Mouse (Mus musculus) CH12.LX (cell line): Measurements from ENCODE around the gene Myo1d. TPM values are rescaled to one million over a fixed set of nuclear protein-coding genes. Genes with fewer than 3 reads are reported as not detected.

Experiments
- DNase-seq: peaks from one replicate; pipeline ENCODE4 v3.0.0-alpha.2; 2013; ENCODE audit errors: extremely low read depth
- H3K27ac ChIP-seq: 2 replicates; pipeline ENCODE4 v1.5.1; 2012; ENCODE audit warnings: low read depth, mild to moderate bottlenecking, control low read depth, moderate library complexity; ENCODE audit not compliant: insufficient read depth
- H3K27me3 ChIP-seq: replicated peaks from 2 replicates; pipeline ENCODE3; 2012; ENCODE audit warnings: inconsistent platforms
- H3K36me3 ChIP-seq, 2 experiments: replicated peaks in 1 of 2; 2 replicates each; pipeline versions ENCODE3 to v1.6.1; 2012; ENCODE audit warnings: inconsistent platforms in 1 of 2, low read length in 1 of 2, mild to moderate bottlenecking in 1 of 2, mixed read lengths in 1 of 2, moderate library complexity in 1 of 2; ENCODE audit not compliant: control insufficient read depth in 1 of 2, insufficient read depth in 1 of 2
- H3K4me1 ChIP-seq, 2 experiments: 2 replicates each; pipeline ENCODE4 v1.6.1; 2012; ENCODE audit warnings: inconsistent platforms in 1 of 2, moderate library complexity in 1 of 2; ENCODE audit not compliant: insufficient read depth in 2 of 2, control insufficient read depth in 1 of 2
- H3K4me2 ChIP-seq: 2 replicates; pipeline ENCODE4 v1.6.1; 2012; ENCODE audit warnings: low read depth, mild to moderate bottlenecking, control low read depth; ENCODE audit not compliant: poor library complexity, insufficient read depth, severe bottlenecking
- H3K4me3 ChIP-seq, 3 experiments: fragments of 150-350 bp in 1 of 3; sonication (generic) in 1 of 3; replicated peaks in 1 of 3; 2 replicates each; pipeline versions ENCODE3 to v1.5.1; 2011 to 2012; ENCODE audit warnings: low read depth in 2 of 3, low read length in 2 of 3, mild to moderate bottlenecking in 2 of 3, moderate library complexity in 2 of 3, control low read depth in 1 of 3, improper control_type of control experiment in 1 of 3, inconsistent platforms in 1 of 3, mixed read lengths in 1 of 3; ENCODE audit not compliant: poor library complexity in 1 of 3
- H3K79me2 ChIP-seq: replicated peaks from 2 replicates; pipeline ENCODE4 v1.6.1; 2012; ENCODE audit warnings: mild to moderate bottlenecking, moderate library complexity; ENCODE audit not compliant: control insufficient read depth, poor library complexity, insufficient read depth, severe bottlenecking; ENCODE audit errors: extremely low read depth
- H3K9ac ChIP-seq: 2 replicates; pipeline ENCODE4 v1.6.1; 2012; ENCODE audit warnings: low read depth, mild to moderate bottlenecking, control low read depth, moderate library complexity; ENCODE audit not compliant: insufficient read depth
- H3K9me3 ChIP-seq: replicated peaks from 2 replicates; pipeline ENCODE3; 2012; ENCODE audit warnings: low read length, inconsistent platforms, mixed read lengths
- CHD1 ChIP-seq: IDR thresholded peaks from 2 replicates; pipeline ENCODE4 v1.6.1; 2012; ENCODE audit warnings: low read depth, low read length, improper control_type of control experiment, inconsistent platforms
- CHD2 ChIP-seq: IDR thresholded peaks from 2 replicates; pipeline ENCODE4 v1.6.1; 2011; ENCODE audit warnings: low read length, improper control_type of control experiment
- CTCF ChIP-seq, 2 experiments: IDR thresholded peaks in 1 of 2; conservative IDR thresholded peaks in 1 of 2; 2 replicates each; pipeline ENCODE4 v1.5.1; 2011 to 2012; ENCODE audit warnings: low read depth in 2 of 2, low read length in 2 of 2, improper control_type of control experiment in 1 of 2, inconsistent platforms in 1 of 2, mild to moderate bottlenecking in 1 of 2, moderate library complexity in 1 of 2
- E2F4 ChIP-seq: IDR thresholded peaks from 2 replicates; pipeline ENCODE4 v1.6.1; 2011; ENCODE audit warnings: low read depth, low read length, improper control_type of control experiment; ENCODE audit not compliant: insufficient replicate concordance
- ELF1 ChIP-seq: IDR thresholded peaks from 2 replicates; pipeline ENCODE4 v1.6.1; 2014; ENCODE audit warnings: low read depth, mild to moderate bottlenecking, inconsistent platforms, low read length, improper control_type of control experiment
- EP300 ChIP-seq: IDR thresholded peaks from 2 replicates; pipeline ENCODE4 v1.6.1; 2011; ENCODE audit warnings: low read length, improper control_type of control experiment
- ETS1 ChIP-seq: conservative IDR thresholded peaks from 2 replicates; pipeline ENCODE4 v1.6.1; 2012; ENCODE audit warnings: low read depth, mild to moderate bottlenecking, inconsistent platforms, low read length, improper control_type of control experiment, moderate library complexity
- HCFC1 ChIP-seq: IDR thresholded peaks from 2 replicates; pipeline ENCODE4 v1.6.1; 2012; ENCODE audit warnings: low read depth, mild to moderate bottlenecking, inconsistent platforms, low read length, improper control_type of control experiment
- IRF4 ChIP-seq: IDR thresholded peaks from 2 replicates; pipeline ENCODE4 v1.6.1; 2014; ENCODE audit warnings: low read depth, mild to moderate bottlenecking, inconsistent platforms, low read length, improper control_type of control experiment
- JUN ChIP-seq: IDR thresholded peaks from 2 replicates; pipeline ENCODE4 v1.6.1; 2011; ENCODE audit warnings: low read depth, mild to moderate bottlenecking, low read length, improper control_type of control experiment, moderate library complexity; ENCODE audit not compliant: insufficient read depth
- JUND ChIP-seq: conservative IDR thresholded peaks from 2 replicates; pipeline ENCODE4 v1.6.1; 2011; ENCODE audit warnings: low read depth, low read length, improper control_type of control experiment
- KAT2A ChIP-seq: IDR thresholded peaks from 2 replicates; pipeline ENCODE4 v1.6.1; 2012; ENCODE audit warnings: low read length, improper control_type of control experiment, inconsistent platforms; ENCODE audit not compliant: insufficient replicate concordance
- MAFK ChIP-seq: IDR thresholded peaks from 2 replicates; pipeline ENCODE4 v1.6.1; 2011; ENCODE audit warnings: low read length, improper control_type of control experiment; ENCODE audit not compliant: insufficient replicate concordance
- MAZ ChIP-seq: IDR thresholded peaks from 2 replicates; pipeline ENCODE4 v1.6.1; 2012; ENCODE audit warnings: low read depth, mild to moderate bottlenecking, inconsistent platforms, low read length, improper control_type of control experiment, moderate library complexity
- MXI1 ChIP-seq: IDR thresholded peaks from 2 replicates; pipeline ENCODE4 v1.6.1; 2011; ENCODE audit warnings: mild to moderate bottlenecking, low read depth, low read length, improper control_type of control experiment
- NELFE ChIP-seq: IDR thresholded peaks from 2 replicates; pipeline ENCODE4 v1.6.1; 2011; ENCODE audit warnings: low read depth, low read length, improper control_type of control experiment
- POLR2A ChIP-seq: IDR thresholded peaks from 2 replicates; pipeline ENCODE4 v1.6.1; 2011; ENCODE audit warnings: low read depth, mild to moderate bottlenecking, improper control_type of control experiment, low read length
- POLR2AphosphoS2 ChIP-seq: IDR thresholded peaks from 2 replicates; pipeline ENCODE4 v1.6.1; 2011; ENCODE audit warnings: low read depth, low read length, improper control_type of control experiment
- RAD21 ChIP-seq: IDR thresholded peaks from 2 replicates; pipeline ENCODE4 v1.6.1; 2011; ENCODE audit warnings: low read depth, mild to moderate bottlenecking, low read length, improper control_type of control experiment, moderate library complexity
- RCOR1 ChIP-seq: conservative IDR thresholded peaks from 2 replicates; pipeline ENCODE4 v1.6.1; 2012; ENCODE audit warnings: low read depth, mild to moderate bottlenecking, inconsistent platforms, low read length, improper control_type of control experiment
- SIN3A ChIP-seq: IDR thresholded peaks from 2 replicates; pipeline ENCODE4 v1.6.1; 2012; ENCODE audit warnings: low read length, improper control_type of control experiment, inconsistent platforms
- SMC3 ChIP-seq: IDR thresholded peaks from 2 replicates; pipeline ENCODE4 v1.6.1; 2011; ENCODE audit warnings: low read depth, low read length, improper control_type of control experiment
- TBP ChIP-seq: conservative IDR thresholded peaks from 2 replicates; pipeline ENCODE4 v1.6.1; 2011; ENCODE audit warnings: low read depth, low read length, improper control_type of control experiment
- TCF12 ChIP-seq: IDR thresholded peaks from 2 replicates; pipeline ENCODE4 v1.6.1; 2014; ENCODE audit warnings: low read depth, mild to moderate bottlenecking, inconsistent platforms, low read length, improper control_type of control experiment
- USF1 ChIP-seq: IDR thresholded peaks from 2 replicates; pipeline ENCODE4 v1.6.1; 2014; ENCODE audit warnings: low read depth, mild to moderate bottlenecking, inconsistent platforms, low read length, improper control_type of control experiment
- USF2 ChIP-seq: conservative IDR thresholded peaks from 2 replicates; pipeline ENCODE4 v1.6.1; 2011; ENCODE audit warnings: low read depth, low read length, improper control_type of control experiment
- ZC3H11A ChIP-seq: IDR thresholded peaks from 2 replicates; pipeline ENCODE4 v1.6.1; 2012; ENCODE audit warnings: low read depth, mild to moderate bottlenecking, inconsistent platforms, low read length, improper control_type of control experiment
- ZMIZ1 ChIP-seq: IDR thresholded peaks from 2 replicates; pipeline ENCODE4 v1.6.1; 2012; ENCODE audit warnings: low read depth, mild to moderate bottlenecking, inconsistent platforms, low read length, improper control_type of control experiment
- ZNF384 ChIP-seq: IDR thresholded peaks from 2 replicates; pipeline ENCODE4 v1.6.1; 2012; ENCODE audit warnings: low read depth, low read length, improper control_type of control experiment, inconsistent platforms
- dilution Hi-C: fragments of 300-500 bp; cut with MboI; formaldehyde crosslinking; loops from 2 replicates; pipeline ENCODE4 v1.14.3; 2020; ENCODE audit warnings: low sequenced_read_pairs; ENCODE audit not compliant: extremely low pct_unique_long_range_greater_than_20kb, extremely low pct_ligation_motif_present
- in situ Hi-C: fragments of 300-500 bp; cut with MboI; formaldehyde crosslinking; loops from 3 replicates; pipeline ENCODE4 v1.14.3; 2019; ENCODE audit warnings: low sequenced_read_pairs, low pct_ligation_motif_present, low pct_unique_long_range_greater_than_20kb, mixed read lengths
- polyA plus RNA-seq: library from polyadenylated mRNA; unstranded; fragments of >175 nt; gene quantifications from 2 replicates; pipeline ENCODE4 v1.2.1, GENCODE M21; 2012; ENCODE audit warnings: low read depth; ENCODE audit not compliant: insufficient read length
- total RNA-seq, 2 experiments: library from RNA; depleted of rRNA; stranded (reverse); fragments of 300-350 nt in 1 of 2; fragments of >200 nt in 1 of 2; gene quantifications; 2 replicates each; pipeline ENCODE4 v1.2.3; 2012 to 2014

Gene Myo1d
- total and polyA plus RNA-seq, 3 experiments = 2.2 to 5.6 (median 2.9) TPM

DNA sequence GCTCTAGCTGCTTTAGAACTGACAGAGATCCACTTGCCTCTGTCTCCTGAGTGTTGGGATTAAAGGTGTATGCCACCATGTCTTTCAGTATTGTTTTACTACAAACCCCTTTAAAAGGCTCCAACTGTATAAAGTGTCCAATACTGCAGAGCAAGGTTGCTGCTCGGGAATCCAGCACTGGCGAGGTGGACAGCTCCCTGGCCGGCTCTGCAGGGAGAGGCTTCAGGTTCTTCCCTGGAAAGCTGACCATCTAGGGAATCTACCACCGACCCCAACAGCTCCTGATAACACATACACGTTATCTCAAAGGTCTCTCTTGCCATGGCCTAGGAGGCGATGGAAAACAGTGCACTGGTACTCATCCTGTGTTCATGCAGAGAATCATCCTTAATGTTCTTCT is 166.3 kb downstream of the Myo1d start:
- Histone ChIP-seq H3K27me3 (no peaks in the 10 kb centered on the region), H3K9ac (no peak overlapping the region), H3K79me2 (no peaks in the 10 kb centered on the region), H3K4me1 (peaks cover 0 to 11% of the 10 kb centered on the region in 2 experiments; a peak in 1 of 4 replicates), H3K27ac (no peak overlapping the region), H3K4me2 (no peak overlapping the region), H3K36me3 (no peaks in the 10 kb centered on the region), H3K9me3 (no peaks in the 10 kb centered on the region), H3K4me3 (no peak overlapping the region)
- dilution Hi-C loops = no loop called here
- no peak for TF ChIP-seq MAFK
- TF ChIP-seq USF1 = no peak
- no peak for TF ChIP-seq TBP
- TF ChIP-seq MAZ = no peak
- no peak for TF ChIP-seq SIN3A
- no peak for TF ChIP-seq NELFE
- no peak for TF ChIP-seq CHD1
- TF ChIP-seq HCFC1 = no peak
- TF ChIP-seq RAD21 = no peak
- TF ChIP-seq E2F4 = no peak
- no peak for TF ChIP-seq SMC3
- DNase-seq = no peak
- in situ Hi-C loops = no loop called here

DNA sequence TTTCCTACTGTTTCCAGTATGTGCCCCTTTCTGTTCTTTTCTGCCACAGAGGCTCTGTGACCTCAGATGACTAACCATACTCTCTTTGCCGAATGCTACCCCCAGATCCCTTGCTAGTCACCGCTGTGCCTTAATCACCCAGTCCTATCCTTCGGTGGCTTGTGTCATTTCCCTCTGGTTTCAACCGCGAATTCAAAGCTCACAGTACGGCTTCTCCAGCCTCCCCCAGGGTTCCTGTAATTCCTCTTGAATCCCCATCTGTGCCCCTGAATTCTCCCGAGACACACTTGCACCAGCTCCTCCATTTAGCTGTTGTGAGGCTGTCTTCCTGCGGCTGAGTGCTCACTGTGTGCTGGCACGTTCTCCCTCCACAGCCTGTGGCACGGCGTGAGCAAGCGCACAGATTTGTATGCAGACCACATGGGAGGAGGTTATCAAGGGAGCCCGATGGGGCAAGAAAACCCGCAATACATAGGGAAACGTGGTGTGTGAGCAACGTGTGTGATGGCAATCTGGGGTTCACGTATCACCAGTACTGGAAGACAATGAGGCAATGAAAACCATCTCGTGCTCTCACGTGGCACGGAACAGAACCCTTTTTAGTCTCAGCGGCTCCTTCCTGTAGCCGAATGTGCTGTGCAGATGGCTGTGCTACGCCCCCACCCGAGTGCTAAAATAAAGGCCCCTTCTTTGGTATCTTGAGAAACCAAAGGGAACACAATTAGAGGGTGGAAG is 177.0 kb downstream of the Myo1d start:
- dilution Hi-C loops = no loop called here
- H3K27ac ChIP-seq = peak overlapping the region; percentile 41; the same call in 1 of the 2 replicates
- H3K4me2 ChIP-seq = peak overlapping the region; percentile 91
- peak overlapping the region; percentile 30 to 53 (median 39) for H3K4me3 ChIP-seq
- H3K9me3 ChIP-seq = no peaks in the 10 kb centered on the region
- H3K9ac ChIP-seq = peak overlapping the region; percentile 46
- no peaks in the 10 kb centered on the region for H3K79me2 ChIP-seq
- peaks cover 7 to 22% of the 10 kb centered on the region in 2 experiments; a peak in 3 of 4 replicates for H3K4me1 ChIP-seq
- in situ Hi-C loops = no loop called here
- H3K27me3 ChIP-seq = no peaks in the 10 kb centered on the region
- peaks cover 0 to 8% of the 10 kb centered on the region in 2 experiments for H3K36me3 ChIP-seq
- peak; percentile 70 for DNase-seq
- TF ChIP-seq SMC3 (peak; percentile 47), CHD2 (0 out of 2 replicates have a peak, but pooled peaks have one; percentile 7), USF2 (peak; percentile 35), POLR2AphosphoS2 (0 out of 2 replicates have a peak, but pooled peaks have one; percentile 53), CHD1 (no peak; the same call in none of the 2 replicates), RCOR1 (no peak), E2F4 (no peak), SIN3A (peak; percentile 56), ZNF384 (no peak), HCFC1 (peak; percentile 32; the same call in 1 of the 2 replicates), CTCF (conservative IDR thresholded peaks at IDR 0.05 in 1 of 2, IDR thresholded peaks at IDR 0.05 in 1 of 2; ENCODE audit: low read depth in 2 of 2, low read length in 2 of 2) (peak in 1 of 2 experiments; percentile 59; a peak in 2 of 4 replicates), TBP (peak; percentile 72; the same call in 1 of the 2 replicates), TCF12 (peak; percentile 63; the same call in 1 of the 2 replicates), ETS1 (peak; percentile 60), KAT2A (no peak), MAZ (no peak; the same call in 1 of the 2 replicates), JUND (no peak), MAFK (no peak), ELF1 (peak; percentile 62; the same call in 1 of the 2 replicates), JUN (no peak), NELFE (peak; percentile 69), RAD21 (peak; percentile 43), ZMIZ1 (peak; percentile 75), POLR2A (peak; percentile 73), USF1 (peak; percentile 54), MXI1 (peak; percentile 88; the same call in 1 of the 2 replicates), EP300 (0 out of 2 replicates have a peak, but pooled peaks have one; percentile 11), ZC3H11A (no peak), IRF4 (no peak; the same call in 1 of the 2 replicates)
